Mouse (Mus musculus): ENCODE measurements at regions not wholly inside any gene's neighbourhood (a gene's known extent, or its start where the extent isn't known, plus 50 kb on each side); places are given as distances from the start of the nearest gene placed in this dataset.

DNA sequence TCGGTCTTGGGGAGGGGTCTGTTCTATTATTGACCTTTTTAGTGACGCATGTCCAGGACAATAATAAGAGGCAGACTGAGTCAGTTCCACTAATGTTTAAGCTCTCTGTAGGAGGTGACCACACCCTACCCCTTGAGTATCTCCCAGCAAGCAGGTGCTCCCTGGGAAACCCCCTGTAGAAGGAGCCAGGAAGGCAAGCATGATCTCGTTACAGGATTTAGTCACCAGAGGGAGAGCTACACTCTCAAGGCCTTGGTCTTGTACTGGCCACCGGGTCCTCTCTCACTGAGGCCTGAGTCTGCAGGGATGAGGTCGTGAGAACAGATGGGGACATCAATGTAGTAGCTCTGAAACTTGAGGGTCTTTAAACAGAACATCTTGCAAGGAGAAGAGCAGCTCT, 55.3 kb upstream of the Ccnd2 start:
- no peak for DNase-seq

DNA sequence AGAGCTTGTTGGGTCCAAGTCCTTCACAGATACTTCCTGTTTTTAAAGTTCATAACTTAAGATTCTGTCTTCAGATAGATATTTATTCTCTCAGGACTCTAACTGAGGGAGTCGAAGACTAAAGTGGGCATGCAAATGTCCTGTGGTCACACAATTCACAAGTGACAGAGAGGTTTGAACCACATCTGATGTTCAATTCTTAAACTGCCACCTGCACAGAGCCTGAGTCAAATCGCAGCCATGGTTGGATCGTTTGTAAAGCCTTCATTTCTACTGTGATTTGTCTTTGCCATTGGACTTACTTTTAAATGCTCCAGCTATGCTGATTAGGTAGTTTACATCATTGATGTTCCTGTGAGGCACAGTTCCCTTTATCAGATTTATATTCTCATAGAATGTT, 61.4 kb upstream of the Ccnd2 start:
- DNase-seq, result no peak

DNA sequence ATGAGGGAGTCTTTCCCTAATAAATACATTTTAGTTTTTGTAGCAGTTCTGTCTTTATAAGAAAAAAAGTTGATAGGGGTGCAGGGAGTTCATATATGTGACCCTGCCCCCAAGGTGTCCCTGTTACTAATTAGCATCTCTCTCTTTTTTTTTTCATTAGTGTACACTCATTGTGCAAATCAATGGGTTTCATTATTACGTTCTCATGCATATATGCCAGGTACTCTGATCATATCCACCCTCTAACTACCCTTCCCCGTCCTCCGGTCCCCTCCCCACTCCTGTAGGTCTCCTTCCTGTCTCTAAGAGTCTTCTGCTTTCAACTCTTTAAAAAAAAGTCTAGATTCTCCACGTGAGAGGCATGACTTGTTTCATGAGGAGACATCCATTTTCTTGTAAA, 63.9 kb upstream of the Ccnd2 start:
- DNase-seq, result no peak

GRCm38 (mm10) chr6:127218634-127219445, 66.8 kb upstream of the Ccnd2 start:
- no peak for DNase-seq

GRCm38 (mm10) chr6:127219446-127219802, 67.4 kb upstream of the Ccnd2 start:
- DNase-seq, result no peak

- DNase-seq, result no peak
Observed at GRCm38 (mm10) chr6:127226242-127226983, 74.4 kb upstream of the Ccnd2 start.

- no peak for DNase-seq
Observed at GRCm38 (mm10) chr6:127236510-127237109, 84.6 kb upstream of the Ccnd2 start.

GRCm38 (mm10) chr6:127237168-127237567, 85.2 kb upstream of the Ccnd2 start:
- DNase-seq, result no peak

- no peak for DNase-seq
Observed at GRCm38 (mm10) chr6:127239529-127240471, 87.8 kb upstream of the Ccnd2 start.

GRCm38 (mm10) chr6:127240472-127241375, 88.7 kb upstream of the Ccnd2 start:
- no peak for DNase-seq

DNA sequence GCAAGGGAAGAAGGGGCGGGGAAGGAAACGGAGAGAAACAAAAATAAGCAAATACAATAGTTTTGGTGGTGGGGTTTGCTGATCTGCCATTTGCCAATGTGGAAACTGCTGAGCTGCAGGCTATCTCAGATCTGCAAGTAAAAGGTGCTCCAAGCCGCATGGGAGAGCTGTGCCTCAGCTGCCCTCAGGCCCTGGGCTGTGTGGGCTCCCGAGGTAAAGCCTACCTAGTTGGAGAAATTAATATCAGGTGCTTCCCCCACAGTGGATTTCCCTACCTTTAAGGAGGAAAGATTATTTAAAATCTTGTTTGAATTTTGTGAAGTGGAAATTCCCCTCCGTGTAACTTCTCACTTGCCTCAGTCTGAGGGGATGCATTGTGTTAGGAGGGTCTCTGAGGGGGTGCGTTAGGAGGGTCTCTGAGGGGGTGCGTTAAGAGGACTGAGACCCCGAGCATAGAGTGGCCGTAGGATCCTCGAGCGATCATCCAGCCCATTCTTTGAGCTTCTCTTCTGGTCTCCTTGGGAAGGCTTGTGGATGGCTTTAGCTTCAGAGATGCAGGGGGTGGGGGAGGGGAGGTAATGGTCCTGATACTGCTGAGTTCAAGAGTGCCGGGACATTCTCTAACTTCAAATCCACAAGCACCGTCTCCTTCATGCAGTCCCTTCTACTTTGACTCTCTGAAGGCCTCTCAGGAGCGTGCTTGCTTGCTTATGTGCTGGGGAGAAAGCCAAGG, 89.9 kb upstream of the Ccnd2 start:
- DNase-seq, result no peak

DNA sequence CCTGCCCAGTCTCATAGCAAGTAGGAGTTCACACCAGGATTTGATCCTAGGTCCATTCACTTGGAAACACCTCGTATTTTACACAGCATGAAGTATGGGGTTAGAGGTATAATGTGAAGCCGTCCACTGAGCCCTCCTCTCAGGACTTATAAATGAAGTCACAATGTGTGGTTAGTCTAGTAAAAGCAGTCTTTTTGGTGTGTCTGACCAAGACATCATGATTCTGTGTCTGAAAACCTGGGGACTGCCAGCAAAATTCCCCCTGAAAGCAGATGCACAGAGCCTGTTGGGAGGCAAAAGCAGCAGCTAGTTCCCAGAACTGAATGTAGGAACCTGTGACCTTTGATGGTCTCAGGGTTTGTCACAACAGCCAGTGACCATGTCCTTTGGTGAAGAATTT, 91.0 kb upstream of the Ccnd2 start:
- no peak for DNase-seq

DNA sequence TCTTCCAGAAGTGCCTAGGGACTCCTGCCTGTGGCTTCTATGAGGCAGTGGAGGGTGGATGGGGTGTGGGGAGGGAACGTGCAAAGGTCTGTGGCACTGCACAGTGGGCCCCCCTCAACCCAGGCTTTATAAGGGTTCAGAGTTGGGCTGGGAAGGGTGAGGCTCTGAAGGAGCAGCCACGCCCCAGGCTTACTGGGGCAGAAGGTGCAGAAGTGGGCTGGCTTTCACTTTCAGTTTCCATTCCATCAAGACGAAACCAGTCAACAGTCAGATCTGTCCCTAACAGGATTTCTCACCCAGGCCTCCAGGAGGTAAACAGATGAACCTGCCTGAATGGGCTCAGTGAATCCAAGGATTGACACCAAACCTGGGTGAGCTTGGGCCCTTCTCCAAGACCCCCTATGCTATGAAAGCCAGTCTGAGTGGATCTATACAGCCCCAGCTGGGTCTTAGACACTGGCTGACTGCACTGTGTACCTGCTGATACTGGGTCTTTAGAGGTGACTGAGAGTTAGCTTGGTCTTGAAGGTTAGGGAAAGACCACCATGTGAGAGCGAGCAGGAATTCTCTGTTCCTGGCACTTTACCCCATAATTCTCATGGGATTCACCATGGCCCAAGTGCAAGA, 93.9 kb upstream of the Ccnd2 start:
- no peak for DNase-seq

DNA sequence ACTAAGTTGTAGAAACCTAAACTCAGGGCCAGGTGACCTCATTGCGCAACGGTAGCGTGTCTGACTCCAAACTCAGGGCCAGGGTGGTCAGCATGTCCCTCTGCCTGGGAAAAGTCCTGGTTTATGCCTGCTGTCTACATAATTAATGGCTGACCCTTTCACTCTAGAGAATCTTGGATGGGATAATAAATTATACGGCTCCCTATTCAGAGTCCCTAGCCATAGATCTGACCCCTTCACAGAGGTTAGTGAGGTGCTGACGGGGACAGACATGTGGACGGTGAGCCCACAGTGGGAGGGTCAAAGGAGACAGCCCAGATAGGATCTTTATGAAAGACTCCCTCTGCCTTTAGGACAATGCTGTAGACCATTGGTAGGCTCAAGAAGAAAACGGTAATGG, 94.7 kb upstream of the Ccnd2 start:
- no peak for DNase-seq

- DNase-seq, result no peak
Observed at GRCm38 (mm10) chr6:127247343-127247742, 95.3 kb upstream of the Ccnd2 start.

- DNase-seq, result no peak
Observed at GRCm38 (mm10) chr6:127250181-127250873, 98.3 kb upstream of the Ccnd2 start.

DNA sequence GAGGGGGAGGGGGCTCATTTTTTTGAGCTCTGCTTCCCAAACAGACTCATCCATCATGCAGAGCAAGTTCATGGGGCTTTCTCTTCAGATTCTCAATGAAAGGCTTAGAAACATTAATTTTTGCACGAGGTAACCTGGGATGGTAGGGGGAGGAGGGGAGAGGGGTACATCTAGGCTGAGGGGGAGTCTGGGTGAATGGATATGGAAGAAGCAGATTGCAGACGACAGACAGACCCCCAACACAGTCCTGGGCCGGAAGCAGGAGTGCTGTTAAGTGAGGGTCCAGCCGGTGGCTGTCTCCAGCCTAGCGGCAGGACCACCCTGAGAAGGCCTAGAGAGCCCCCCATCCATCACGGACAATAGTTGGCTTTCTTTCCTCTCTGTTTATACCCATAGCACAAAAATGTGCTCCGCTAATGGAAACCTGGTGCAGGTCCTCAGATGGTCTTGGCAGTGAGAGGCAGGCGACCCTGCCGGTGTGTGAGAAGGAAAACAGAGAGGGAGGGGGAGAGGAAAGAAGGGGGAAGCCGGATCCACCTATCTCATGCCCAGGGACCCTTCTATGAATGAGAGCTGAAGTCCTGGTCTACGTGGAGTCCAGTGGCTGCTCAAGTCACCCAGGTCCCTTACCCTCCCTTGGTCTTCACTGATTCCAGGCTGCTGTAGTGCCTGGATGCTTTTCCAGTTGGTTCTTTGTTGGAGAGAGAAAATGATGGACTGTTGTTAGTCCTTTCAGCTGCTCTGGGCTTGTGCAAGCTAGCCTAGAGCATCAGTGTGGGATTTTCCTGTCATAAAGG, 99.1 kb upstream of the Ccnd2 start:
- no peak for DNase-seq

DNA sequence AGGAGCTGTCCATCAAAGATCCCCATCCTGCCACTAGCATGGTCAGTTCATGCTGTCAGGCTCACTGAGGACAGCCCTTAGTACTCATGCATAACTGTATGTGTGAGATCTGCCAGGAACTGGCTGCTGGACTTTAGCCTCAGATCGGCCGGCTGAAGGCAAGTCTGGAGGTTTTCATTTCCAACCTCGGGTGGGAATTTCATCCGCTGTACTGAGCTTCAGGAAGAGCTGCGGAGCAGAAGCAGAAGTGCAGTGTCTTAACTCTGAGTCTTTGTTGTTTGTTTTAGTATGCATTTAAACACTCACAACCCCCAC, 99.6 kb upstream of the Ccnd2 start:
- DNase-seq, result no peak

All from adrenal gland, postnatal 36 days (tissue).